Mouse (Mus musculus) heart, adult 2 months (tissue): ENCODE measurements around the gene Zfp638. TPM values are rescaled to one million over a fixed set of nuclear protein-coding genes. Genes with fewer than 3 reads are reported as not detected.
A peak's percentile ranks its signal among the peaks of the same experiment; 100 is the strongest.

Source experiments
- DNase-seq, 2 experiments: peaks; one replicate each; pipeline ENCODE4 v3.0.0; 2021
- H3K27ac ChIP-seq: fragments of 200-600 bp; 2 replicates; pipeline ENCODE4 v1.8.1; 2022
- H3K27me3 ChIP-seq: fragments of 200-500 bp; 2 replicates; pipeline ENCODE4 v1.6.1; 2012; ENCODE audit warnings: mild to moderate bottlenecking, low read length, inconsistent platforms, mixed read lengths; ENCODE audit not compliant: control insufficient read depth, insufficient read depth
- H3K36me3 ChIP-seq: fragments of 200-500 bp; 2 replicates; pipeline ENCODE4 v1.6.1; 2012; ENCODE audit warnings: low read length, inconsistent platforms; ENCODE audit not compliant: control insufficient read depth, insufficient read depth
- H3K4me1 ChIP-seq: fragments of 200-500 bp; 2 replicates; pipeline ENCODE4 v1.6.1; 2011; ENCODE audit warnings: low read length; ENCODE audit not compliant: control insufficient read depth, insufficient read depth
- H3K4me3 ChIP-seq: fragments of 200-600 bp; 2 replicates; pipeline ENCODE4 v1.8.1; 2022
- H3K79me2 ChIP-seq: fragments of 200-500 bp; replicated peaks from 2 replicates; pipeline ENCODE4 v1.6.1; 2012; ENCODE audit warnings: mild to moderate bottlenecking, inconsistent platforms, low read length, moderate library complexity, mixed read lengths; ENCODE audit not compliant: control insufficient read depth, insufficient read depth
- H3K9ac ChIP-seq: fragments of 200-500 bp; 2 replicates; pipeline ENCODE4 v1.6.1; 2012; ENCODE audit warnings: low read depth, mild to moderate bottlenecking, control low read depth, inconsistent platforms, low read length, mixed read lengths
- CTCF ChIP-seq: fragments of 200-600 bp; IDR thresholded peaks from 2 replicates; pipeline ENCODE4 v1.8.1; 2022; ENCODE audit warnings: antibody characterized with exemption, mild to moderate bottlenecking, moderate library complexity
- EP300 ChIP-seq: fragments of 200-500 bp; IDR thresholded peaks from 2 replicates; pipeline ENCODE4 v1.6.1; 2011; ENCODE audit warnings: low read depth, low read length, control low read depth; ENCODE audit not compliant: insufficient read depth
- POLR2A ChIP-seq: fragments of 200-500 bp; IDR thresholded peaks from 2 replicates; pipeline ENCODE4 v1.6.1; 2011; ENCODE audit warnings: mild to moderate bottlenecking, low read depth, low read length, control low read depth; ENCODE audit not compliant: insufficient read depth
- WGBS: fragments of 180-500 bp; shearing (Covaris S2); methylation state at CpG from one replicate; pipeline ENCODE4 v1.1.7; 2018; 5-methylcytosine and 5-hydroxymethylcytosine counted together
- intact Hi-C: fragments of 180-260 bp; cut with DNase I; formaldehyde crosslinking; loops from one replicate; pipeline ENCODE4 v1.15.1; 2025
- polyA plus RNA-seq: library from polyadenylated mRNA; depleted of rRNA; stranded (reverse); fragments of >200 nt; gene quantifications from 2 replicates; pipeline ENCODE4 v1.2.3, GENCODE M21; 2012
- total RNA-seq, 2 experiments: library from RNA; stranded (reverse); gene quantifications; 2 replicates each; pipeline ENCODE4 v1.2.3; 2021

Zfp638 gene
- total and polyA plus RNA-seq, 3 experiments = 7.3 to 55.2 (median 55.0) TPM

GRCm38 (mm10) chr6:83867598-83868585 lies 983 bp downstream of the Zfp638 start:
- intact Hi-C loops = no loop called here
- peak overlapping the region; percentile 78 for H3K9ac ChIP-seq
- DNase-seq = peak; percentile 67 to 81
- peak overlapping the region; percentile 84 for H3K27ac ChIP-seq
- no peaks in the 10 kb centered on the region for H3K27me3 ChIP-seq
- no peaks in the 10 kb centered on the region for H3K36me3 ChIP-seq
- peak overlapping the region; percentile 77 for H3K4me3 ChIP-seq
- WGBS = 2% methylated on average over 19 of the region's 19 CpGs
- no peaks in the 10 kb centered on the region; the same call in none of the 2 replicates for H3K4me1 ChIP-seq
- H3K79me2 ChIP-seq = no peaks in the 10 kb centered on the region
- TF ChIP-seq POLR2A (peak; percentile 39; the same call in 1 of the 2 replicates), EP300 (peak; percentile 74; the same call in 1 of the 2 replicates), CTCF (0 out of 2 replicates have a peak, but pooled peaks have one; percentile 9)

GRCm38 (mm10) chr6:83879815-83880214 lies 12.9 kb downstream of the Zfp638 start:
- H3K4me1 ChIP-seq = no peaks in the 10 kb centered on the region
- DNase-seq = no peak
- H3K27ac ChIP-seq = no peak overlapping the region
- intact Hi-C loops = loop anchor here (2.0 kb wide), 2 partner anchors 33 to 181 kb away; no protein-coding TSS in a partner anchor
- H3K27me3 ChIP-seq = no peaks in the 10 kb centered on the region
- 0 out of 2 replicates have a peak overlapping the region, but pooled peaks have one; percentile 13 for H3K4me3 ChIP-seq
- H3K36me3 ChIP-seq = no peaks in the 10 kb centered on the region
- no peak for TF ChIP-seq POLR2A
- peak; percentile 90 for TF ChIP-seq CTCF
- H3K79me2 ChIP-seq = no peaks in the 10 kb centered on the region
- no peak overlapping the region for H3K9ac ChIP-seq
- 5% methylated on average over 4 of the region's 4 CpGs for WGBS

GRCm38 (mm10) chr6:83886789-83887188 lies 19.9 kb downstream of the Zfp638 start:
- Histone ChIP-seq H3K9ac (no peak overlapping the region), H3K4me1 (no peaks in the 10 kb centered on the region), H3K79me2 (no peaks in the 10 kb centered on the region), H3K36me3 (no peaks in the 10 kb centered on the region), H3K4me3 (no peak overlapping the region), H3K27ac (no peak overlapping the region), H3K27me3 (no peaks in the 10 kb centered on the region)
- 93% methylated on average over 3 of the region's 3 CpGs for WGBS
- TF ChIP-seq POLR2A = no peak
- TF ChIP-seq EP300 = no peak
- no peak for TF ChIP-seq CTCF
- no peak for DNase-seq
- intact Hi-C loops = no loop called here

- H3K4me3 ChIP-seq = no peak overlapping the region
- WGBS = 79% methylated on average over 1 of the region's 1 CpGs
- H3K27me3 ChIP-seq = no peaks in the 10 kb centered on the region
- TF ChIP-seq CTCF (no peak), EP300 (no peak), POLR2A (no peak)
- H3K4me1 ChIP-seq = no peaks in the 10 kb centered on the region
- no peaks in the 10 kb centered on the region for H3K36me3 ChIP-seq
- no peaks in the 10 kb centered on the region for H3K79me2 ChIP-seq
- H3K9ac ChIP-seq = no peak overlapping the region
- intact Hi-C loops = no loop called here
- DNase-seq = no peak
- no peak overlapping the region for H3K27ac ChIP-seq
These were observed 21.9 kb downstream of the Zfp638 start for GRCm38 (mm10) chr6:83888802-83889201.

GRCm38 (mm10) chr6:83890281-83891015 lies 23.5 kb downstream of the Zfp638 start:
- Histone ChIP-seq H3K36me3 (no peaks in the 10 kb centered on the region), H3K79me2 (no peaks in the 10 kb centered on the region), H3K27ac (no peak overlapping the region), H3K9ac (no peak overlapping the region), H3K4me1 (no peaks in the 10 kb centered on the region), H3K4me3 (no peak overlapping the region), H3K27me3 (no peaks in the 10 kb centered on the region)
- no peak for DNase-seq
- 66% methylated on average over 2 of the region's 2 CpGs for WGBS
- intact Hi-C loops = no loop called here
- TF ChIP-seq EP300 (no peak), CTCF (no peak), POLR2A (no peak)
